Mouse (Mus musculus) ES-CJ7 (cell line): ENCODE results near the gene Ttll11.

Source experiments
- DNase-seq: peaks from one replicate; pipeline ENCODE4 v3.0.0; 2011; ENCODE audit warnings: low read depth, low spot score

The Ttll11 gene

DNA sequence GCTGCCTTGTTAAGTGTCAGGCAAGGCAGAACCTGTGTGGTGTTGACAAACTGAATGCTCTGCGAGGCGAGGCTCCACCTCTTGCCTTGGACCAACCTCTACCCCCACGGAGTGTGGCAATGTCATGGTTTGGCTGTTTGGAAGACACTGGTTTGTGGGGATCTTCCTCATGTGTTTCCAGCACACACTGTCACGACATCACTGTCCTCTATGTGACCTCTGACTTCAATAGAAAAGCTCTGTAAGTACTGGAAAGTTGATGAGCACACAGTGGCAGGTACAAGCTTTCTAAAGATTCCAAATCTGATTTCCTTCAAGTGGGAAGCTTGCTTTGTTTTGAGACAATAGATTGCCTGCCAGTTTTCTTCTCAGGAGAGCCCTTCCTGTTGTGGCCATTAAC, 126.7 kb downstream of the Ttll11 start:
- peak; percentile 11 for DNase-seq

DNA sequence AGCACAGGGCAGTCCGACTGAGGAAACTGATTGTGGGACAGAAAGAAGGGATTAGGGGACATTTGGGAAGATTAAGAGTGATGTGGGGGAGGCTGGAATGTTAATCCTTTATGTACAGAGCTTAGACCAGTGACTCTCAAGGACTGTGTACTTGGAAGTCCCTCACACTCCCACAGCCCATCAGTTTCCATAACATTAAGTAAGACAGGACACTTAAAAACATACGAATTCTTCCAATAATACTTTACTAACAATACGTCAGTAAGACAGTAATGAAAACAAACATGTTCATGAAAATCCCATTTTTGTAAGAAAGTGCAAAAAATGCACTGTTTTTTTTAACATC, 127.6 kb downstream of the Ttll11 start:
- DNase-seq = no peak

DNA sequence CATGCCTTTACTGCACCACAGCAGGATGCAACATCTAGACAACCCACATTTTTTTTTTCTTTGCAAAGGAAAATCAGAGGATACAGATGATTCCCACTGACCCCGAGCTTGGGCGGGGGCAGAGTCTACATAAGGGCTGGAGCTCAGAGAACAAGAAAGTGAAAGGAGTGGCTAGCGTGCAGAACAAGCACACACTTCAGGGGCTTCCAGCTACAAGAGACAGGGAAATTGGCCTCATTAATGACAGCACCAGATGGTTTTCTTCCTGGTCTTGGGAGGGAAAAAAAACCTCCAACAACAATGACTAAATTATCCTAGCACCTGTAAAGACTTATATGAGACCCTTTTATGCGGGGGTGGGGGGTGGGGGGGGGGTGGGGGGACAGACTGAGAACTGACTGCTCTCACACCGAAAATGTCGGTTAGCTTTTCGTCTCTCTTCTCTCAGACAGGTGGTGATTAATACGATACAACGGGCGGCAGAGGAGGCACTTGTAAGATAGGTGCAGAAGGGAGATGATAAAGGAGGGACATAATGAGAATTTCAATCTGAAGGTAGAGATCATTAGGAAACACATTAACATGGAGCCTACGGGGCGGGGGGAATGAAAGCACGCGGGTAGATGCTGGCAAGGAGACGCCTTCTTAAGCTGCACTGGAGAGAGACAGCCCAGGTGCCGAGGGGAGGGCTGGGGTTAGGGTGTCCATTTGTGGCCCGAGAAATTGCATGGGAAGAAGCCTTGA, 128.1 kb downstream of the Ttll11 start:
- no peak for DNase-seq

GRCm38 (mm10) chr2:35849632-35850230, 130.0 kb downstream of the Ttll11 start:
- no peak for DNase-seq

- DNase-seq = peak; percentile 84
These were observed 133.9 kb downstream of the Ttll11 start for GRCm38 (mm10) chr2:35845611-35846504.

GRCm38 (mm10) chr2:35843896-35844690, 135.6 kb downstream of the Ttll11 start:
- DNase-seq = peak; percentile 36

GRCm38 (mm10) chr2:35842780-35843474, 136.8 kb downstream of the Ttll11 start:
- no peak for DNase-seq

DNA sequence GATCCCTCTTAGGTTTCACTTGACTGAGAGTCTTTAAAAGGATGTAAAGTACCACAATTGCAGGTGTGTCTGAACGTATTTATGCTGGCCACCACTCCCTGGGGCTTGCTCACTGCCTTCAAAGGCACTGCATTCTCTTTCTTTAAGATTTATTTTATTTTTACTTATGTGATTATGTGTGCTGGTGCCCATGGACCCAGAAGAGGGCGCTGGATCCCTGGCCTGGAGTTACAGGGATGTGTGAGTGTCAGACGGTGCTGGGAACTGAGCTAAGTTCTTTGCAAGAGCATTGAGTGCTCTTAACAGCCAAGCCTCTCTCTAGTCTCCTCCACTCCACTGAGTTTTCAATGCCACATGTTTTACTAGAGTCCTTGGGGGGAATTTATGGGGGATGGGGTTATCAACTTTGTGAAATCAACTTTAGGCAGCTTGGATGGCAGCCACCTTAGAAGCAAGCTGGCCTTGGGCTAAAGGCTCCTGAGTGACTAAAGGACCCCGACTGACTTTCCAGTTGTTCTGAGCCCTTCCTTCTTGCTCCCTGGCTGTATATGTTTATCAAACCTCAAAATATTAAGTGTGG, 137.8 kb downstream of the Ttll11 start:
- DNase-seq = peak; percentile 31

GRCm38 (mm10) chr2:35840956-35841816, 138.5 kb downstream of the Ttll11 start:
- peak; percentile 52 for DNase-seq

GRCm38 (mm10) chr2:35838751-35839479, 140.8 kb downstream of the Ttll11 start:
- no peak for DNase-seq

GRCm38 (mm10) chr2:35834198-35834913, 145.4 kb downstream of the Ttll11 start:
- no peak for DNase-seq

- no peak for DNase-seq
These were observed 146.2 kb downstream of the Ttll11 start for GRCm38 (mm10) chr2:35833546-35833945.

- no peak for DNase-seq
These were observed 146.8 kb downstream of the Ttll11 start for GRCm38 (mm10) chr2:35832742-35833425.

DNA sequence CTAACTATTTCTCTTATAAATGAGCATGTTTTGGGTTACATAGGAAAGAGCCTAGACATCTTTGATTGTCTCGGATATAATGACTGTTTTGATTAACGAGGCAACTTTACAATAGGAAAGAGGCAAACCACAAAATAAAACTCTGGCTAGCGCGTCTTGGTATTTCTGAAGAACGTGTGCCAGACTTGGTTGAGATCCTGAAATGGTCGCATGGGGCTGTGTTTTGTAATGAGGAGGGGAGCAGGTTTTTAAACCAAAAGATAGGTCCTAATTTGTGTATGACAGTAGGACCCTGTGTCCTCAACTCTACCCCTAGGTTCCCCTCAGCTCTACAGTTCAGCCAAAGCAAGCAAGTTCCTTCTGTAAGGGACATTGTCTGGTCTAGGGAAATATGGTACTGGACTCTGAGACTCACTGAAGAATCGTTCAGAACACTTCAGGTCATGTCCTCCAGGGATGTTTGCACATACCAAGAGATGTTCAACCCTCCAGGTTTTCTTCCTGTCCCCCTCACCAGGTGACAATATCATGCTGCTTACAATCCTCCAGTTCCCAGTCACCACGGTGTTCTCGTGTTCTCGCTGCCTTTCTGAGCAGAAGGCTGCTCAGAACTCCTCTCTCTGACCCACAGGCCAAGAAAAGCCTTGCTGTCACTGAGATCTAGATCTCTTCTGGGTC, 147.7 kb downstream of the Ttll11 start:
- no peak for DNase-seq

DNA sequence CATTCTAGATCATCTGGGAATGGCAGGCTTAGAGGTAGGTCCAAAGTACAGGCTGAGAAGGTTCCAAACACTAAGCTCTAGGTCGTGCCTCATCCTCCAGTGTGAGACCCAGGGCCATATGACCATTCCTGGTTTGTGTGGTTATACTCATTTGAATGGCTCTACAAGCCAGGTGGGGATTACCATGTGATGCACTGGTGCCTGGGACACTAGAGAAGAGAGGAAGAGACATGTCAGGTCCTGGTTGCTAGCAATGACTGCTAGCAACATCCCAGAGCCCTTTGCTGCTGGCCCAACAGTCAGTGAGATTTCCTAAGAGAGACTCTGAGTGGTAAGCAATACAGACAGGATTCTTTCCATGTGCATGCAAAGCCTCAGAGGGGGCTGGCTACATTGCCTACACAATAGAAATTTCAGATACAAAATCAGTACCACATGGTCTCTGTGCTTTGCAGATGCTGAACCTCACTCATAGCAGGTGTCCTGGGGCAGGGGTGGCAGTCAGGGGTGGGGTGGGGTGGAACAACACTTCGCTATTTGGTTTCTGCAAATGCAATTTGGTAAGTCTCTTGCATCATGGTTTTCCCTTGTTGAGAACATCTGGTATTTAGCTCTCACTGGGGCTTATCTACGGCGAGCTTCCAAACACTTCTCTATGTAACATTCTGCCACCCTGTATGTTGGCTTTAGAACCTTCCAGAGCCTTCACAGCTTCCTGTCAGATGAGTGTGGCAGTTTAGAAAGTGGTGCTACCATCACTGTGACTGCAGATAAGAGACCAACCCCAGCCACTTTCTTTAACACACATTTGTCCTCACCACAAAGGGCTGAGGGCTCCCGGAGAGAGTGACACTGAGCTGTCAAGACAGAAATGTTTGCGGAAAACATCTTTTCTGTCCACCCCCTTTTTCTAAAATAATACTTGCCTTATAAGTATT, 148.5 kb downstream of the Ttll11 start:
- no peak for DNase-seq

DNA sequence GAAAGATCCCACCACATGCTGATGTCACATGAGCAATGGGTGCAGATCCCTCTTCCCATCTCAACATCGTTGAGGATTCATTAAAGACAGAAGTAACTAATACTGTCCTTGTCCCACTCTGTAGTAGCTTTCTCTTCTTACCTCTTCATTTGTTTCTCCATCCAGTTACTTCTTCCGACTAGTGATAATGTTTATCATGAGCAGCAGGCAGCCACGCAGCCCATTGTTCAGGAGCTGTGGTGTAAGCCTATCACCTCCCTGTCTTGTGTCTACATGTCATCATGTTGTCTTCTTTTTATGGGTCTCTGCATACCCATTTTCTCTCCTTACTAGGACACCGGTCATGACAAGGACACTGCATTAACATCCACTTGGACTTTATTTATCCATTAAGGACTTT, 150.6 kb downstream of the Ttll11 start:
- DNase-seq = no peak
